Mouse (Mus musculus) splenic B cell, adult 2 months (primary cell): ENCODE measurements around the gene Klk1b16.
"Not testable (repeated sequence)": the region's sequence is repeated elsewhere in the genome, so short reads cannot be mapped to it uniquely, and the experiment has no call there.

Experiments used
- DNase-seq: peaks from one replicate; pipeline ENCODE4 v3.0.0-alpha.2; 2011; ENCODE audit warnings: low read depth, low spot score
- H3K27me3 ChIP-seq: 2 replicates; pipeline ENCODE4 v1.6.1; 2012; ENCODE audit warnings: mild to moderate bottlenecking, low read length, moderate library complexity, mixed read lengths; ENCODE audit not compliant: control insufficient read depth, poor library complexity, insufficient read depth, severe bottlenecking
- H3K36me3 ChIP-seq: 2 replicates; pipeline ENCODE4 v1.6.1; 2012; ENCODE audit warnings: mild to moderate bottlenecking, low read length, moderate library complexity, mixed read lengths; ENCODE audit not compliant: control insufficient read depth, poor library complexity, insufficient read depth, severe bottlenecking

The Klk1b16 gene

DNA sequence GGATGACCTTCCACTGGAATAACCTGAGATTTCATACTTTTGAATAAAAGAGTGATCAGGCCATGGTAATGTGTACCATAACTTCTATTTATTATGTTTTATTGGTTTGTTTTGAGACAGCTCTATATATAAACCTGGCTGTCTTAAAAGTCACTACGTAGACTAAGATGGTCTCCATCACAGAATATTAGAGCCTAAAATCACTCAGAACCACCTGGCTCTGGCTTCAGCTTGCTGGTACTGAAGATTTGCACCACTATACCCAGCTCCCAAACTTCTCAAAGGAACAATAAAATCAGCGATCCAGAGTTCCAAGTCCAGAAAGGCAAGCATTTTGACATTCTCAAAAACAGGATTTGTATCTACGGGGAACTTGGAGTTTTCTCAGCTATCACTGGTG lies at the start of gene Klk1b16:
TSS of gene Klk1b16 (plus strand) at position 301 of the 400 bp plus-strand sequence.
- no peak for DNase-seq
- no peaks in the 10 kb centered on the region for H3K27me3 ChIP-seq
- H3K36me3 ChIP-seq, result no peaks in the 10 kb centered on the region

GRCm38 (mm10) chr7:44096111-44096510 lies 40.5 kb upstream of the Klk1b16 start:
- no peaks in the 10 kb centered on the region for H3K27me3 ChIP-seq
- no peak for DNase-seq
- H3K36me3 ChIP-seq, result no peaks in the 10 kb centered on the region

- not testable (repeated sequence) for DNase-seq, H3K36me3 ChIP-seq, H3K27me3 ChIP-seq
Measured at GRCm38 (mm10) chr7:44102028-44102427, 34.5 kb upstream of the Klk1b16 start, which contains the start of gene Klk1b21. TSS of gene Klk1b21 (plus strand) at chr7:44102328.

DNA sequence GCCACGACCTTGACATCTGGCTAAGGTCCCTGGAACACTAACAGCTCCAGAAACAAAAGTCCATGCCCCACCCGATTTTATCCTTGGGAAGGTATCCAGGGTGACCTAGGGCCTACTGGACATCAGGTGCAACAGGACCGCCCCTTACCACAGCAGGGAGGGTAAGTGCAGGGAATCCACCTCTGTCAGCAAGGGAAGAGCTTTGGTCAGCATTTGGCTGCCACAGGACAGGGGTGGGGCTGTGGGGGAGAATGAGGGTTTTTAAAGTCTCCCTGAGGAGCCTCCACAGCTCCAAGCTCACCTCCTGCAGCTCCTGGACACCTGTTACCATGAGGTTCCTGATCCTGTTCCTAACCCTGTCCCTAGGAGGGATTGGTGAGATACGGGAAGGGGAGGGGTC lies 24.2 kb upstream of the Klk1b16 start, which contains the start of gene Klk1b22:
TSS of gene Klk1b22 (plus strand) at position 301 of the 400 bp plus-strand sequence.
- DNase-seq, result no peak
- Histone ChIP-seq H3K36me3 (no peaks in the 10 kb centered on the region), H3K27me3 (no peaks in the 10 kb centered on the region)

- DNase-seq, result no peak
Measured at GRCm38 (mm10) chr7:44123445-44123844, 13.1 kb upstream of the Klk1b16 start.

DNA sequence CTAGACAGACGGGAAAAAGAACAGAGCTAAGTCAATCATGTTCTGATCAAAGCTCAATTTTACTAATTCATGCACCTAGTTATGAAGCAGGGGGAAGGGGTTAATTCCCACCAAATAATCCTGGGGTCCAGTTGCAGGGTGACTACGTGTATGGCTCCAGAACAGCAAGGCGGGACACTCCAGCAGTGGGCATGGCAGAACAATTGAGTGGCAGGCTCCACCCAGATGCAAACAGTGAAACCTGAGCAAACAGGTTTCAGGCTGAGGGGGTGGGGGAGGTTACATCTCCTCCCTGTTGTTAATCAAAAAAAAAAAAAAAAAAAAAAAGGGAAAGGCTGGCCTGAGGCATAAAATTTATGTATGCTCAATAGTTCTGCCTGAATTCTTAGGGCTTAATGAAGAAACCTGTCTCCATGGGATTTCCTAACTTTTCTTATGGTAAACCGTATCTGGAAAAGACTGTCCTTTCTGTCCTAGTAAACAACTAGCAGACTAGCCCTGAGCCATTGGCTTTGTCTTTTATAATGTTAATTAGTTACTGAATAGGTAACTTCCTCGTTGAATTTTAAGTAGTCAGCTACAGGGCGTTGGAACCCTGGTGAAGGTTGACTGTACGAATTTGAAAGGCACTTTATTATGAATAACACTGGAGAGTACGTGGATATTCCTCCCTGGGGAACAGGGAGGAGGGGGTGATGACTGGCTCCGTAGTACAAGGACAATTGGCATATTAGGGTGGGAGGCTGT lies 42.9 kb downstream of the Klk1b16 start:
- no peaks in the 10 kb centered on the region for H3K27me3 ChIP-seq
- no peaks in the 10 kb centered on the region for H3K36me3 ChIP-seq
- DNase-seq, result no peak

More at GRCm38 (mm10) chr7:44123445-44123844, 13.1 kb upstream of the Klk1b16 start:
- Histone ChIP-seq H3K36me3 (no peaks in the 10 kb centered on the region), H3K27me3 (no peaks in the 10 kb centered on the region)

- H3K36me3 ChIP-seq, DNase-seq, H3K27me3 ChIP-seq: not testable (repeated sequence)
Measured at GRCm38 (mm10) chr7:44186516-44186915, 49.9 kb downstream of the Klk1b16 start.

DNA sequence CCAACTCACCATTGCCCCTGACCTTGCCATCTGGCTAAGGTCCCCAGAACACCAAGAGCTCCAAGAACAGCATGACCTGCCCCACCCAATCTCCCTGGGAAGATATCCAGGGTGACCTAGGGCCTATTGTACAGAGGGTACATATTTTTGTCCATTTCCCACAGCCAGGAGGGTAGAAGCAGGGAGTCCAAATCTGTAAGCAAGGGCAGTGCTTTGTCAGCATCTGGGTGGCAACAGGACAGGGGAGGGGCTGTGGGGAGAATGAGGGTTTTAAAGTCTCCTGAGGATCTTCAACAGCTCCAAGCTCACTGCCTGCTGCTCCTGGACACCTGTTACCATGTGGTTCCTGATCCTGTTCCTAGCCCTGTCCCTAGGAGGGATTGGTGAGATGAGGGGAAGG lies 51.4 kb downstream of the Klk1b16 start, which contains the start of gene Klk1b24:
TSS of gene Klk1b24 (plus strand) at position 301 of the 400 bp plus-strand sequence.
- H3K36me3 ChIP-seq, H3K27me3 ChIP-seq, DNase-seq: not testable (repeated sequence)
